Mouse (Mus musculus): ENCODE results near the gene Mphosph9.

- no peak for TF ChIP-seq RAD21 (IDR thresholded peaks at IDR 0.05; ENCODE audit: low read depth, low read length)
- TF ChIP-seq E2F4 (IDR thresholded peaks at IDR 0.05; ENCODE audit: borderline replicate concordance, low read depth, low read length), result no peak
- TF ChIP-seq RCOR1 (IDR thresholded peaks at IDR 0.05; ENCODE audit: low read depth, low read length), result no peak
- no peak for TF ChIP-seq SIN3A (IDR thresholded peaks at IDR 0.05; ENCODE audit: low read length)
- TF ChIP-seq POLR2A (IDR thresholded peaks at IDR 0.05; ENCODE audit: control insufficient read depth in 1 of 2, insufficient read depth in 1 of 2, low read depth in 1 of 2, low read length in 2 of 2, poor library complexity in 1 of 2), result no peak
- no peak for TF ChIP-seq CHD1 (IDR thresholded peaks at IDR 0.05; ENCODE audit: low read depth, low read length)
These were observed 113.9 kb downstream of the Mphosph9 start for GRCm38 (mm10) chr5:124213588-124214469.

All from MEL (cell line).